Mouse (Mus musculus) intestine, embryonic 14.5 days (tissue): ENCODE data around the gene Prrg2. TPM values are rescaled to one million over a fixed set of nuclear protein-coding genes. Genes with fewer than 3 reads are reported as not detected.

ENCODE experiments used
- ATAC-seq: fragments of 200-750 bp; cut with Nextera tagmentation; replicated peaks from 2 replicates; pipeline ENCODE4 v1.8.0; 2017; ENCODE audit warnings: low read depth, moderate number of reproducible peaks, moderate TSS enrichment, moderate library complexity; ENCODE audit not compliant: low FRiP score, low TSS enrichment
- DNase-seq: peaks from one replicate; pipeline ENCODE4 v3.0.0-alpha.2; 2018; ENCODE audit warnings: low spot score
- H3K27ac ChIP-seq: fragments of 300-500 bp; sonication (generic); 2 replicates; pipeline ENCODE4 v1.5.1; 2014; ENCODE audit warnings: low read depth, mild to moderate bottlenecking, control low read depth
- H3K27me3 ChIP-seq: fragments of 300-500 bp; sonication (generic); replicated peaks from 2 replicates; pipeline ENCODE4 v1.6.1; 2014; ENCODE audit warnings: low read length, control low read depth; ENCODE audit not compliant: control insufficient read depth, insufficient read depth
- H3K36me3 ChIP-seq: fragments of 300-500 bp; sonication (generic); 2 replicates; pipeline ENCODE4 v1.6.1; 2014; ENCODE audit warnings: low read length, control low read depth; ENCODE audit not compliant: control insufficient read depth, insufficient read depth
- H3K4me1 ChIP-seq: fragments of 300-500 bp; sonication (generic); replicated peaks from 2 replicates; pipeline ENCODE4 v1.6.1; 2014; ENCODE audit warnings: low read length, control low read depth, mixed read lengths; ENCODE audit not compliant: control insufficient read depth, insufficient read depth
- H3K4me2 ChIP-seq: fragments of 300-500 bp; sonication (generic); 2 replicates; pipeline ENCODE4 v1.6.1; 2014; ENCODE audit warnings: low read length
- H3K4me3 ChIP-seq: fragments of 300-500 bp; sonication (generic); 2 replicates; pipeline ENCODE4 v1.5.1; 2014; ENCODE audit warnings: low read depth, low read length, control low read depth, mixed read lengths
- H3K9ac ChIP-seq: fragments of 300-500 bp; sonication (generic); 2 replicates; pipeline ENCODE4 v1.6.1; 2014; ENCODE audit warnings: mild to moderate bottlenecking, low read length
- H3K9me3 ChIP-seq: fragments of 300-500 bp; sonication (generic); 2 replicates; pipeline ENCODE4 v1.6.1; 2016; ENCODE audit warnings: low read length, control low read depth; ENCODE audit not compliant: control insufficient read depth
- WGBS: fragments of 180-500 bp; shearing (Covaris S2); extraction: QIAGEN DNeasy Blood & Tissue Kit; methylation state at CpG from one replicate; pipeline ENCODE4 v1.1.7; 2014; 5-methylcytosine and 5-hydroxymethylcytosine counted together
- polyA plus RNA-seq: library from polyadenylated mRNA; unstranded; fragments of >200 nt; fragmentation: Nextera tagmentation; extraction: Ambion mirVana; gene quantifications from 2 replicates; pipeline ENCODE4 v1.2.1, GENCODE M21; 2014

Gene Prrg2
- polyA plus RNA-seq, 1 experiment from 2014 or later = 24.0 TPM

DNA sequence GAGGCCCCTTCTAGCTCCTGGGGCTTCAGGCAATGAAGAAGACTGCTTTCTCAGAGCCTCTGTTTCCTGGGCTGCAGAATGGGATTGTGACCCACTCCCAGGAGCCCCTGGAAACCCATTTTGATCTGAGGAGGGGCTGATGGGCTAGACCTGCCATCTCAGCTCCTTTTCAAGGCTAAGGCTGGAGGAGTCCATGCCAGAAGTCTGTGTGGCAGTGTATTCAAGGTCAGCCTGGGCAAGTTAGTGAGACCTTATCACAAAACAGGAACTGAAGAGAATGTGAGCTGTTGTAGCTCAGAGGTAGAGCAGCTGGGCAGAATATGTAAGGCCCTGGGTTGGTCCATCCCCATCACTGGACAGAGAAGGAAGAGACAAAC lies 5.5 kb downstream of the Prrg2 start:
- Histone ChIP-seq H3K36me3 (no peaks in the 10 kb centered on the region), H3K27me3 (no peaks in the 10 kb centered on the region), H3K9me3 (no peaks in the 10 kb centered on the region), H3K9ac (no peak overlapping the region), H3K27ac (no peak overlapping the region), H3K4me1 (peaks cover 18% of the 10 kb centered on the region), H3K4me2 (no peak overlapping the region), H3K4me3 (no peak overlapping the region)
- ATAC-seq = no peak
- DNase-seq = no peak

DNA sequence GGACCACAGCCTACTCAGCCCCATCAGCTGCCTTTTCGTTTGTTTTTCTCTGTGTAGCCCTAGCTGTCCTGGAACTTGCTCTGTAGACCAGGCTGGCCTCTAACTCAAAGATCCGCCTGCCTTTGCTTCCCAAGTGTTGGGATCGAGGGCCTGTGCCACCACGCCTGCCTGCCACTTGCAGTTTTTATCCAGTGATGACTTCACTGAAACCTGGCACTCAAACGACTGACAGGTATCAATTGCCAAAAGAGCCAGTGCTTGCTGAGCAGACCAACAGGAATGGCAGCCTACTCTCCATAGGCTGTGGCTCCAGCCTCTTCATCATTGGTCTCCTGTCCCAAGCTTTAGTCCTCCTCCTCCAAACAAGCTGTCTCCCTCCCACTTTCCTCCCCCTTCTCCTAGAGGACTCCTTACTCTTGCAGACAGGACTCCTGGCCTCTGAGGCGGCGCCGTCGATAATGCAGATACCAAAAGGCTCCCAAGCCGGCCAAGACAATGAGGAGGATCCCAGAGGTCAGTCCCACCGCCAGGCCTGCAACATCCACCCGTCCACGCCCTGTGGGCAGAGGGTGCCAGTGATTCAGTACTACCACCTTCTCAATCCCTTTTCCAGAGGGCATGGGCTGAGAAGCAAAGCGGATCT lies 6.0 kb downstream of the Prrg2 start:
- Histone ChIP-seq H3K4me2 (no peak overlapping the region), H3K9me3 (no peaks in the 10 kb centered on the region), H3K27me3 (no peaks in the 10 kb centered on the region), H3K9ac (no peak overlapping the region), H3K36me3 (no peaks in the 10 kb centered on the region), H3K4me3 (no peak overlapping the region), H3K27ac (no peak overlapping the region), H3K4me1 (peaks cover 17% of the 10 kb centered on the region)
- ATAC-seq = no peak
- 66% methylated on average over 14 of the region's 14 CpGs for WGBS
- no peak for DNase-seq

DNA sequence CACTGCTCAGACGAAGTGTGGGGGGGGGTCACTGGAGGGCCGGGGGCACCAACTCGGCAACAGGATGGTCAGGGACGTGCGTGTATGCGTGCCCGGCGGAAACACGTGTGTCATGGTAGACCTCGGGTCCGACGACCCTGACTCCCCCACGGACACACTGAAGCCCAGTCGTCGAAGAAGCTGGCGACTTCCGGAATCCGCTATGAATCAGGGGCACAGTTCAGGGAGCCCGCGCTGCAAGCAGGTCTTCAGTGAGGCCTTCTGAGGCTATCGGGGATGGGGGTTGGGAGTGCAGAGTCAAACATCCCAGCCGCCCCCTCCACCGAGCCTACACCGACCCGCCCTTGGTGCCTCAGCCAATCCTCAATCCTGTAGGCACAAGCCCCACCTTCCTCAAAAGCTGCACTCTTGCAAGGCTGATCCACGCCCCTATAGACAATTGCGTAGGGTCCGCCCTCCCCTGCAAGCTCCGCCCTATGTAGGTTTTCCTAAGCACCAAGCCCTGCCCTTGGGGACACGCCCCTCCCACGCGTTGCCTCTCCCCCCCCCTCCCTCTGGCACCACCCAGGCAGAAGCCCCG lies 8.5 kb downstream of the Prrg2 start:
- Histone ChIP-seq H3K4me2 (peak overlapping the region; percentile 98), H3K9me3 (no peaks in the 10 kb centered on the region), H3K27ac (peak overlapping the region; percentile 98), H3K9ac (peak overlapping the region; percentile 80), H3K36me3 (peaks cover 14% of the 10 kb centered on the region), H3K4me3 (peak overlapping the region; percentile 78), H3K4me1 (peaks cover 15% of the 10 kb centered on the region; the same call in 1 of the 2 replicates), H3K27me3 (no peaks in the 10 kb centered on the region)
- under 1% methylated on average over 33 of the region's 33 CpGs for WGBS
- DNase-seq (peak; percentile 95), ATAC-seq (peak; percentile 90)

DNA sequence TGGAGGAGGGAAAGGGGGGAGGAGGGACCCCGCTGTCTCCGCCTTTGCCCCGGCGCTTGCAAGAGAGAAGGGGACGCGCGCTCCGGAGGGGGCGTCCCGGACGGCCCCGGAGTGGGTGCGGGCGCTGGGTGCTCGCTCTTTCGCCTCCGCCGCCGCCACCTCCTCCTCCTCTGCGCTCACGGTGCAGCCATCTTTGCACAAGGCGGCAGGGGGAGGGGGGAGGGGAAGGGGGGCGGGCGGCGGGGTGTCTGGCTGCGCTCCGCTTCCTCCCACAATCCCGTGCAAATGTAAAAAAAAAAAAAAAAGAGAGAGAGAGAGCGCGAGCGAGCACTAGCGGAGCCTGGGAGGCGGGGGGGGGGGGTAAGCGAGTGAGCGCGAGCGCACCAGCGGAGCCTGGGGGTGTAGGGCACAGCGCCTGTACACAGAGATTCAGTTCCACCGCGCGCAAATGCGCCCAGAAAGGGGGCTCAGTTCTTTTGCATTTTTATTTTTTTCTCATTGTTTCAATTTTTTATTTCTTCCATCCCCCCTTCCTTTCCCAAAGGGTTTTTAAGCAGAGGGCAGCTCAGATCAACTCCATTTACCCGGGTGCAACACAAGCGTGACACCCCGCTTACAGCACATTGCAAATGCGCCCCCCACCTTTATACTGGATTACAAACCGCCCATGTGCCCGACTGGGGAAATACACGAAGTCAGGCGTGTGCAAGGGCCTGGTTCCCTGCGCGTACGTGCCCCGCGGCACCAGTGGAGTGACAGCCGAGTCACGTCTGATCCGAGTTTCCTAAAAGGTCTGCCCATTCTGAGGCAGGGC lies 9.2 kb downstream of the Prrg2 start:
- under 1% methylated on average over 37 of the region's 59 CpGs for WGBS
- peak overlapping the region; percentile 78 for H3K4me3 ChIP-seq
- ATAC-seq (peak; percentile 54), DNase-seq (peak; percentile 91)
- H3K4me2 ChIP-seq = peak overlapping the region; percentile 98
- H3K27ac ChIP-seq = peak overlapping the region; percentile 98
- peak overlapping the region; percentile 80 for H3K9ac ChIP-seq
- peaks cover 21% of the 10 kb centered on the region for H3K36me3 ChIP-seq
- H3K4me1 ChIP-seq = peaks cover 10% of the 10 kb centered on the region; the same call in 1 of the 2 replicates
- no peaks in the 10 kb centered on the region for H3K27me3 ChIP-seq
- no peaks in the 10 kb centered on the region for H3K9me3 ChIP-seq

DNA sequence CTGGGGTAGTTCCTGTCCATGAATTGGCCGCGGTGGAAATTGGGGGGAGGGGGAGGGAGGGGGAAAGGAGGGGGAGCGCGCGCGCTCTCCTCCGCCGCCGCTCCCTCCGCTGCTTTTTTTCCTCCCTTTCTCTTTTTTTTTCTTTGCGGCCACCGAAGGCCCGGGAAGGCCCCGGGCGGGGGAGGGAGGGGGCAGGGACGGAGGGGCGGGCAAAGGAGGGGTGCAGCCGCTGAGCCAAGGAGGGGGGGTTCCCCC lies 9.7 kb downstream of the Prrg2 start, which contains the start of gene Prr12:
Gene Prr12, minus strand, starts transcription at position 20 of the 255 bp plus-strand sequence.
- ATAC-seq = no peak; the same call in 1 of the 2 replicates
- Histone ChIP-seq H3K9ac (peak within 1 kb of the TSS; percentile 80), H3K4me1 (peaks cover 10% of the 10 kb centered on the region; the same call in 1 of the 2 replicates), H3K36me3 (peaks cover 27% of the 10 kb centered on the region), H3K4me2 (peak within 1 kb of the TSS; percentile 98), H3K27me3 (no peaks in the 10 kb centered on the region), H3K4me3 (peak within 1 kb of the TSS; percentile 78), H3K9me3 (no peaks in the 10 kb centered on the region), H3K27ac (peak within 1 kb of the TSS; percentile 98)
- WGBS = 0% methylated on average over 2 of the region's 18 CpGs
- DNase-seq = no peak

DNA sequence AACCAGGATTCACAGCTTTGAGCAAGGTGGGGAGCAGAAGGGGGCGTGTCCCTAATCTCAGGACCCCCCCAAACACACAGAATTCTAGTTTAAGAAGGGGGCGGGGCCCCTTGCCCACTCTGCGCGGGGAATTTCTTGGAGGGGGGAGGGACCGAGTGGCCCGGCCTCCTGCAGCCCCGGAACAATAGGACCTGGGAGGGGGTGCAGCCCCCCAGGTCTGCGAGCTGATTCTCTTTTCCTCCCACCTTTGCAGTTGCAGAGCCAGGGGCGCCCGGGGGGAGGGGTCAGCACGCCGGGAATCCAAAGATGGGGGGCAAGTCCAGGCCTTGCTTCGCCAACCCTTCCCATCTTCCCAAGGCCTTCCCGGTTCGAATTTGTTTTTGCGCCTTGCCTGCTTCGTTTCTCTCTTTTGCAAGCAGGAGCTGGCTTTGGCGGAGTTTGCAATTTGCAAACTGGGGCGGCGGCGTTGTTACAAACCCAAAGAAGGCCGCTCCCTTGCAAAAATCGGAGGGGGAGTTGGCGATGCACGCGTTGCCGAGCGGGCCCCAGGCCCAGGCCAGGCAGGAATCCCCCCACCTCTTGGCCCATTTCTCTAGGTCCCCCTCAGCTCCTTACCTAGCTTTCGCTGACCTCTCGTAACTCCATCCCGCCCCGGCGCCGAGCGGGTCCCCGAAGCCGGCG lies 10.2 kb downstream of the Prrg2 start:
- Histone ChIP-seq H3K27me3 (no peaks in the 10 kb centered on the region), H3K4me3 (peak overlapping the region; percentile 78), H3K27ac (peak overlapping the region; percentile 98), H3K9ac (peak overlapping the region; percentile 80), H3K4me1 (peaks cover 10% of the 10 kb centered on the region; the same call in 1 of the 2 replicates), H3K9me3 (no peaks in the 10 kb centered on the region), H3K36me3 (peaks cover 31% of the 10 kb centered on the region), H3K4me2 (peak overlapping the region; percentile 98)
- WGBS = 1% methylated on average over 38 of the region's 38 CpGs
- DNase-seq = peak; percentile 79
- ATAC-seq = no peak

DNA sequence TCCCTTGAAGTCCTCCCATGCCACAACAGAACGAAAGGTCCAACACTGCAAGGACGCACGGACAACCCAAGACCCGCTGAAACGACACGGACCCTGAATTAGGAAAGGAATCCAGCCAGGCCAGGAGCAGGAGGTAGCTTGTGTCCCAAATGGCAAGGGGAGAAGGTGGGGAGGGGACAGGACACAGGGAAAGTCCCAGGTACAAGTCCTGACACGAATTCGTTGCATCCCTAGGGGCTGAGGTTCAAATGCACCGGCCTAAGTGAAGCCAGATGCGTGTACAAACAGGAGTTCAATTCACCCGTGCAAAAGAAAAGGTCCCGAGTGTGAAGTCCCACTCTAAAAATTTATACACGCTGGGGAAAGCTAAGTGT lies 10.9 kb downstream of the Prrg2 start:
- WGBS = 2% methylated on average over 13 of the region's 13 CpGs
- H3K4me2 ChIP-seq = peak overlapping the region; percentile 98
- H3K9me3 ChIP-seq = no peaks in the 10 kb centered on the region
- DNase-seq (no peak), ATAC-seq (no peak)
- peak overlapping the region; percentile 98; the same call in 1 of the 2 replicates for H3K27ac ChIP-seq
- peak overlapping the region; percentile 80 for H3K9ac ChIP-seq
- H3K36me3 ChIP-seq = peaks cover 39% of the 10 kb centered on the region
- H3K27me3 ChIP-seq = no peaks in the 10 kb centered on the region
- peak overlapping the region; percentile 78 for H3K4me3 ChIP-seq
- peaks cover 10% of the 10 kb centered on the region; the same call in 1 of the 2 replicates for H3K4me1 ChIP-seq

DNA sequence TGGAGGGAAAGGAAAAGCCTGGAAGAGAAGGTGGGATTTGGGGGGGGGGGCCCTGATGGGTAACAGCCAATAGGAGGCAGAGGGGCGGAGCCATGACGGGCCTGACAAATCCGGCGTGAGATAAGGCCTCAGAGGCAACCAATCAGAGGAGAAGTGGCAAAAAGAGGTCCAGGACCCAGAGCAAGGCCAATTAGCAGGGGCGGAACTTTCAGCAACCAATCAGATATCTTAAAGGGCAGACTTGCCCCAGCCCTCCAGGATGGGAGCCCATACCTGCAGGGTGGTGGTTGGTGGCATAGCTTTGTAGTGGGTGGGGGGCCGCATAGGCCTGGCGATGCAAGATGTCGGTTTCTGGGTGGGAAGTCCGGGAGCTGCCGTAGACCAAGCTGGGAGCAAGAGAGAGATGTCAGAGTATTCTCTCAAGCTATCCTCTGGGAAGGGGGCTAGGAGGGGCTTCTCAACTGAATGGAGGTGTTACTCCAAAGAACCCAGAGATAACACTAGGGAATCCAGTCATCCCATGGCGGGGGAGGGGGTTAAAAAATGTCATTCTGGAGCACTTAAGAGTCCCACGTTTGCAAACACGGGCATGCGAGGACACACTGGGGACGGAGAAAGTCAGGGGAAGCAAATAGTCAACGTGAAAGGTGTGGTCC lies 11.4 kb downstream of the Prrg2 start:
- Histone ChIP-seq H3K4me3 (peak overlapping the region; percentile 78), H3K4me2 (peak overlapping the region; percentile 98), H3K27ac (peak overlapping the region; percentile 98; the same call in 1 of the 2 replicates), H3K27me3 (no peaks in the 10 kb centered on the region), H3K9ac (peak overlapping the region; percentile 80), H3K4me1 (peaks cover 10% of the 10 kb centered on the region; the same call in 1 of the 2 replicates), H3K9me3 (no peaks in the 10 kb centered on the region), H3K36me3 (peaks cover 44% of the 10 kb centered on the region)
- WGBS = 5% methylated on average over 16 of the region's 16 CpGs
- ATAC-seq = peak; percentile 8; the same call in 1 of the 2 replicates
- DNase-seq = peak; percentile 79
